Mouse (Mus musculus): Measurements from ENCODE around the gene Slc25a26. TPM values are rescaled to one million over a fixed set of nuclear protein-coding genes. Genes with fewer than 3 reads are reported as not detected.

Slc25a26 gene
- polyA plus RNA-seq, 1 experiment, result 10.5 TPM

GRCm38 (mm10) chr6:94646274-94646863, 146.2 kb downstream of the Slc25a26 start:
- Histone ChIP-seq H3K4me3 (ENCODE audit: low read depth, low read length) (no peak overlapping the region), H3K9ac (ENCODE audit: low read depth, poor library complexity, severe bottlenecking) (no peak overlapping the region), H3K4me1 (ENCODE audit: control insufficient read depth, insufficient read depth, low read length) (peaks cover 6% of the 10 kb centered on the region), H3K9me3 (replicated peaks; ENCODE audit: control insufficient read depth, insufficient read depth, low read length, poor library complexity, severe bottlenecking) (no peaks in the 10 kb centered on the region), H3K36me3 (ENCODE audit: control insufficient read depth, insufficient read depth, low read length, poor library complexity, severe bottlenecking) (no peaks in the 10 kb centered on the region), H3K27ac (ENCODE audit: insufficient read depth, low read length) (no peak overlapping the region), H3K27me3 (ENCODE audit: control insufficient read depth, insufficient read depth, low read length, poor library complexity, severe bottlenecking) (no peaks in the 10 kb centered on the region)
- TF ChIP-seq CTCF (IDR thresholded peaks at IDR 0.05; ENCODE audit: low read depth, low read length), result no peak
- TF ChIP-seq EP300 (IDR thresholded peaks at IDR 0.05; ENCODE audit: insufficient read depth, low read depth, low read length), result no peak
- TF ChIP-seq POLR2A (IDR thresholded peaks at IDR 0.05; ENCODE audit: insufficient read depth, low read length), result no peak

GRCm38 (mm10) chr6:94646902-94647301, 146.8 kb downstream of the Slc25a26 start:
- Histone ChIP-seq H3K27me3 (ENCODE audit: control insufficient read depth, insufficient read depth, low read length, poor library complexity, severe bottlenecking) (no peaks in the 10 kb centered on the region), H3K9ac (ENCODE audit: low read depth, poor library complexity, severe bottlenecking) (no peak overlapping the region), H3K4me1 (ENCODE audit: control insufficient read depth, insufficient read depth, low read length) (peaks cover 6% of the 10 kb centered on the region), H3K27ac (ENCODE audit: insufficient read depth, low read length) (no peak overlapping the region; the same call in 1 of the 2 replicates), H3K36me3 (ENCODE audit: control insufficient read depth, insufficient read depth, low read length, poor library complexity, severe bottlenecking) (no peaks in the 10 kb centered on the region), H3K4me3 (ENCODE audit: low read depth, low read length) (no peak overlapping the region), H3K9me3 (replicated peaks; ENCODE audit: control insufficient read depth, insufficient read depth, low read length, poor library complexity, severe bottlenecking) (no peaks in the 10 kb centered on the region)
- TF ChIP-seq CTCF (IDR thresholded peaks at IDR 0.05; ENCODE audit: low read depth, low read length) (no peak), POLR2A (IDR thresholded peaks at IDR 0.05; ENCODE audit: insufficient read depth, low read length) (no peak), EP300 (IDR thresholded peaks at IDR 0.05; ENCODE audit: insufficient read depth, low read depth, low read length) (no peak)

- H3K36me3 ChIP-seq (ENCODE audit: control insufficient read depth, insufficient read depth, low read length, poor library complexity, severe bottlenecking), result no peaks in the 10 kb centered on the region
- H3K27me3 ChIP-seq (ENCODE audit: control insufficient read depth, insufficient read depth, low read length, poor library complexity, severe bottlenecking), result no peaks in the 10 kb centered on the region
- peaks cover 6% of the 10 kb centered on the region for H3K4me1 ChIP-seq (ENCODE audit: control insufficient read depth, insufficient read depth, low read length)
- 0 out of 2 replicates have a peak overlapping the region, but pooled peaks have one; percentile 22 for H3K27ac ChIP-seq (ENCODE audit: insufficient read depth, low read length)
- no peak for TF ChIP-seq CTCF (IDR thresholded peaks at IDR 0.05; ENCODE audit: low read depth, low read length)
- peak; percentile 89 for TF ChIP-seq EP300 (IDR thresholded peaks at IDR 0.05; ENCODE audit: insufficient read depth, low read depth, low read length)
- no peaks in the 10 kb centered on the region for H3K9me3 ChIP-seq (replicated peaks; ENCODE audit: control insufficient read depth, insufficient read depth, low read length, poor library complexity, severe bottlenecking)
- H3K9ac ChIP-seq (ENCODE audit: low read depth, poor library complexity, severe bottlenecking), result no peak overlapping the region
- H3K4me3 ChIP-seq (ENCODE audit: low read depth, low read length), result no peak overlapping the region
Observed at GRCm38 (mm10) chr6:94647574-94648430, 147.7 kb downstream of the Slc25a26 start.

GRCm38 (mm10) chr6:94648496-94648895, 148.4 kb downstream of the Slc25a26 start:
- no peaks in the 10 kb centered on the region for H3K36me3 ChIP-seq (ENCODE audit: control insufficient read depth, insufficient read depth, low read length, poor library complexity, severe bottlenecking)
- no peak overlapping the region for H3K27ac ChIP-seq (ENCODE audit: insufficient read depth, low read length)
- TF ChIP-seq EP300 (IDR thresholded peaks at IDR 0.05; ENCODE audit: insufficient read depth, low read depth, low read length) (no peak), CTCF (IDR thresholded peaks at IDR 0.05; ENCODE audit: low read depth, low read length) (no peak), POLR2A (IDR thresholded peaks at IDR 0.05; ENCODE audit: insufficient read depth, low read length) (no peak)
- H3K9ac ChIP-seq (ENCODE audit: low read depth, poor library complexity, severe bottlenecking), result no peak overlapping the region
- no peak overlapping the region for H3K4me3 ChIP-seq (ENCODE audit: low read depth, low read length)
- H3K27me3 ChIP-seq (ENCODE audit: control insufficient read depth, insufficient read depth, low read length, poor library complexity, severe bottlenecking), result no peaks in the 10 kb centered on the region
- H3K4me1 ChIP-seq (ENCODE audit: control insufficient read depth, insufficient read depth, low read length), result peaks cover 6% of the 10 kb centered on the region
- no peaks in the 10 kb centered on the region for H3K9me3 ChIP-seq (replicated peaks; ENCODE audit: control insufficient read depth, insufficient read depth, low read length, poor library complexity, severe bottlenecking)

GRCm38 (mm10) chr6:94649637-94650036, 149.5 kb downstream of the Slc25a26 start:
- no peak for TF ChIP-seq CTCF (IDR thresholded peaks at IDR 0.05; ENCODE audit: low read depth, low read length)
- Histone ChIP-seq H3K4me3 (ENCODE audit: low read depth, low read length) (no peak overlapping the region), H3K9me3 (replicated peaks; ENCODE audit: control insufficient read depth, insufficient read depth, low read length, poor library complexity, severe bottlenecking) (no peaks in the 10 kb centered on the region), H3K27ac (ENCODE audit: insufficient read depth, low read length) (no peak overlapping the region), H3K4me1 (ENCODE audit: control insufficient read depth, insufficient read depth, low read length) (peaks cover 6% of the 10 kb centered on the region), H3K27me3 (ENCODE audit: control insufficient read depth, insufficient read depth, low read length, poor library complexity, severe bottlenecking) (no peaks in the 10 kb centered on the region), H3K36me3 (ENCODE audit: control insufficient read depth, insufficient read depth, low read length, poor library complexity, severe bottlenecking) (no peaks in the 10 kb centered on the region), H3K9ac (ENCODE audit: low read depth, poor library complexity, severe bottlenecking) (no peak overlapping the region)

GRCm38 (mm10) chr6:94651541-94651940, 151.4 kb downstream of the Slc25a26 start:
- TF ChIP-seq CTCF (IDR thresholded peaks at IDR 0.05; ENCODE audit: low read depth, low read length), result no peak
- no peak for TF ChIP-seq EP300 (IDR thresholded peaks at IDR 0.05; ENCODE audit: insufficient read depth, low read depth, low read length)
- TF ChIP-seq POLR2A (IDR thresholded peaks at IDR 0.05; ENCODE audit: insufficient read depth, low read length), result no peak
- H3K4me3 ChIP-seq (ENCODE audit: low read depth, low read length), result no peak overlapping the region
- H3K36me3 ChIP-seq (ENCODE audit: control insufficient read depth, insufficient read depth, low read length, poor library complexity, severe bottlenecking), result no peaks in the 10 kb centered on the region
- H3K27ac ChIP-seq (ENCODE audit: insufficient read depth, low read length), result no peak overlapping the region
- H3K9ac ChIP-seq (ENCODE audit: low read depth, poor library complexity, severe bottlenecking), result no peak overlapping the region
- H3K27me3 ChIP-seq (ENCODE audit: control insufficient read depth, insufficient read depth, low read length, poor library complexity, severe bottlenecking), result no peaks in the 10 kb centered on the region
- peaks cover 2% of the 10 kb centered on the region for H3K4me1 ChIP-seq (ENCODE audit: control insufficient read depth, insufficient read depth, low read length)
- no peaks in the 10 kb centered on the region for H3K9me3 ChIP-seq (replicated peaks; ENCODE audit: control insufficient read depth, insufficient read depth, low read length, poor library complexity, severe bottlenecking)

Measured in ES-Bruce4 (cell line).